ENCODE assay signal across 19 mouse cellular contexts in genomic region chr4:53043819-53044218, GRCm38 (mm10). TPM values are rescaled to one million over a fixed set of nuclear protein-coding genes. Genes with fewer than 3 reads are reported as not detected.
DNase-seq lines count a peak whose midpoint lies in the region.
"Had no signal": no experiment of that assay in that cellular context is flagged by ENCODE, and none has a peak within 500 bp of the region (broad histone marks: within the 10 kb centered on the region; RNA-seq: fewer than 3 reads in every experiment).

No protein-coding gene starts in this region.

- peak; percentile 84 for DNase-seq in heart, adult 11 months
- DNase-seq in heart, adult 18-20 months, result no peak
- peak; percentile 27 for DNase-seq in right cerebral cortex, postnatal 4 days
- no peak for DNase-seq in right cerebral cortex, postnatal 36 days (ENCODE audit: low spot score in 2 of 2)
- DNase-seq in layer of hippocampus, adult 9-11 months, result peak; percentile 35
- no peak for DNase-seq in adrenal gland, adult 8-10 months
- DNase-seq in embryo, embryonic 10 days (ENCODE audit: low spot score), result no peak
- DNase-seq: adrenal gland, adult 2 months; cerebellum, adult 9-10 months; gastrocnemius, postnatal 10 days; heart, postnatal 10 days; kidney, adult 18-20 months; kidney, postnatal 4 days; liver; lung, postnatal 36 days; thymus, postnatal 25 days had no signal

RNA-seq across cellular contexts. Expression of gene Nipsnap3b, which starts 32.1 kb away (rescaled TPM):
- total RNA-seq in heart, adult 18-20 months (2021), result 1 to 10 TPM; 7.6 to 7.7 TPM
- 10 to 100 TPM; 28.6 to 54.0 (median 39.0) TPM for total RNA-seq in adrenal gland, adult 8-10 months (2022)

RNA-seq across cellular contexts. Expression of gene Nipsnap3a, which starts 54.7 kb away (rescaled TPM):
- total RNA-seq in heart, adult 18-20 months (2021), result not detected
- not detected for total RNA-seq in adrenal gland, adult 8-10 months (2022)
- total RNA-seq: adrenal gland, adult 2 months; gastrocnemius, postnatal 10 days; granulocyte monocyte progenitor cell, adult 5-6 weeks; heart, postnatal 10 days; left cerebral cortex, adult 18-20 months; MEL had no signal

Comparison
In these comparisons a context has a peak if more than half of its experiments do, and no peak if none do; other contexts are left out.
1. DNase-seq: peak in heart, adult 11 months (single experiment), right cerebral cortex, postnatal 4 days (single experiment) and layer of hippocampus, adult 9-11 months (single experiment); none in heart, adult 18-20 months (0 of 2), right cerebral cortex, postnatal 36 days (0 of 2), adrenal gland, adult 8-10 months (single experiment) and embryo, embryonic 10 days (single experiment).